Mouse (Mus musculus) mouse trophoblast stem cell (cell line): ENCODE measurements around the gene Rhobtb1.

Experiments
- in situ Hi-C, 2 experiments: fragments of 300-500 bp; cut with MseI, MboI; formaldehyde crosslinking; loops; 2 replicates in 1 of 2; 3 replicates in 1 of 2; pipeline ENCODE4 v1.15.1; 2025

The Rhobtb1 gene

DNA sequence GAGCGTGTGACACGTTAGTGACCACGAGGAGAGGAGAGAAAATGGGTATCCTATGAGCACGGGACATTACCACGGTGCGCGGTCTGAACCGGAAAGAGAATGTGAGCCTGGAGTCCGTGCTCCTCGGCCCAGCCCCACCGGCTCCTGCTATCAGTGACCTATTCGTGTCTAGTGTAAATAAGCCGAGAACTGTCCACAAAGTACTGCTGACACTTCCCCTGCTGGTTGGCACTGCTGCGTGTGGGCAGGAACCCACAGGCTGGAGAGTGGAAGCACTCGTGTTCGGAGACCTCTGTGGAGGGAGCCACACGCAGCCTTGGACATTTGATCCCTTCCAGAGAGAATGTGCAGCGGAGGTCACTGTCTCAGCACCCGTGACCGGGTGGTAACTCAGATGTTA, at the start of gene Rhobtb1:
Rhobtb1 (plus strand) TSS at position 390 of the 400 bp plus-strand sequence.
- in situ Hi-C loops, result no loop called here

DNA sequence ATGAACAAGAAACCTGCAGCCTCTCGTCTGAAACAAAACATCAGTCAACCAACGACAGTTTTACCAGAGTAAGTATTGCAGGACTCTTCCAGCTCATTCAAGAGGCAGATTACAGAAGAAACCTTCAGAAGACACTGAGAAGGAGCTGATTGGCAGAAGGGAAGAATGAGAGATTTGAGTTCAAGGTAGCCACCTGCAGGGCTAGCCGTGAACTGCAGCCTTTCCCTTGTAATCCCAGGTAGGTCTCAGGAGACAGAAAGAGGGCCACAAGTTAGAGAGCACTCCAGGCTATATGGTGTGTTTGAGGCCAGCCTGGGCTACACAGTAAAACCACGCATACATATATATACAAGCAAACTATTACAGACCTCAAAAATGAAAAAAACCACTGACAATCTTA, 49.2 kb upstream of the Rhobtb1 start:
- in situ Hi-C loops, result no loop called here

DNA sequence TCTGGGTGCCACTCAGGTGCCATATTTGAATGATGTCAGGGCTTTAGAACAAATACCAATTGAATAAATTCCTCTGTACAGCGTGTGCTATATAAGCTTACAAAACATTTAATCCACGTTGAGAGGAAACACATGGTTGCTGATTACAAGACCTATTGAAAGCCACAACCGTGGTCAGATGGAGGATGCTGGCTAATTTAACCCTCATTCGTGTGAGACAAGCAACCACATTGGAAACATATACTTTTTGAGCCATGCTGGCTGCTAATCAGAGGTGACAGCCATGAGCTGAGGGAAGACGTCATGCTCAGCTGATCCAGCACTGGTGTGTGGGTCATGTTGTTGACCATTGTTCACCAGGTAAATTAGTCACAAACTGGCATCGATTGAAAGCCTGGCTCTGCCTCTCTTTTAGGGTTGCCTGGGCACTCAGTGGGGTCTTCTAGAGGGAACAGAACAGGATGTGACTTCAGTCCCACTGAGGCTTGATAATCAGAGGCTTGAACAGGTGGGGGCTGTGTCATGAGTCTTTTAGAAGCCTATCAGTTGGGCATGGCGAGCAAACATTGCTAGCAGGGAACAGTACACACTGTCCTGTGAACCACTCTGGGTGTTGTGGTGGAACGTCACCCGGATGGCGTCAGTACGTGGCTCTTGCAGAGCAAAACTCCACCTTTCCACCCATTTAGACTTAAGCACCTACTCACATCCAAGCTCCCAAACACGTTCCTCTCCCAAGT, 46.9 kb upstream of the Rhobtb1 start:
- in situ Hi-C loops, result no loop called here

DNA sequence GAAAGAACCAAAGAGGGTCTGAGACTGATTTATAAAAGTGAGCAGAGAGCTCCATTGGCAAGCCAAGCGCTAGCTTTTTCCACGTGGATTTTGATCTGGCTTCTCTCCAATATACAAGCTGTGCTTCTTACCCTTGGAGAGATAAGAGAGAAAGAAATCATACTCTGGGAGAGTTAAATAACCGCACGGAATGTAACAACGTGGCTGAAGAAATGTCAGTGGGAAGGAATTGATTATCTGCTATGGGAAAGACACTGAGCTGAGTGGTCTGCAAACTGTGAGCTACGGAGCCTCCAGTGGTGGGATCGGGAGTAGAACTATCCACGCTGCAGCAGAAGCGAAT, 46.4 kb upstream of the Rhobtb1 start:
- in situ Hi-C loops, result no loop called here

DNA sequence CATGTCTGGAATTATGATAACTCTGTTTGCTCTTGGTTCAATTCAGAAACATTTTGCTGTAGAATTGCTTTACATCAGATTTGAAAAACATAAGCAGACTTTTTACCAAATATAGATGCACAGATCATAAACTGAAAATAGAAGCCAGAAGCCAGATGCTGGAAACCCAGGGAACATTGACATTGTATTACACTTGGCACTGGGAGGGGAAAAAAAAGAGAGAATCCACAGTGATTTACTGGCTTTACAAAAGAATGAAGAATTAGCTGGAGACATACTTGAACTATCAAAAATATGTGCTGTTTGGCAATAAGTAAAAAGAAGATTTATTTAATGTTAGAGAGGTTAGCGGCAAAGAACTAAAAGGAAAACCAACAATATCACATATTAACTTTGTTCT, 44.4 kb upstream of the Rhobtb1 start:
- in situ Hi-C loops, result no loop called here

DNA sequence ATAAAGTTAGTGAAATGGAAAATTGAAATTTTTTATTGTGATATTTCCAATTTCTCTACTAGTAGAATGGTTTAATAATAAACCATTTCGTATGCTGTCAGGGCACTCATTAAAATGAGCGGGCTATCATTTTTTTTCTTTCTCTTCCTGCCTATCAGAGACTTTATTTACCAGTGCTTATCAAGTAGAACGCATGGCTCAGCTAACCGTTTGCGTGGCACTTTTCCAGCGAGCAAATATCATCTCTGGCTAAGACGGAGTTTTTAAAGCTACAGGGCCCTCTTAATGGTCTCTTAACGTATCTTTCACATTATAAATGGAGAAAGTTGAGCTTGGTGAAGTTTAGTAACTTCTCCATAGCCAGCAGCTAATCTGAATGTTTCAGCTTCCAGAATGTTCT, 44.0 kb upstream of the Rhobtb1 start:
- in situ Hi-C loops, result no loop called here

DNA sequence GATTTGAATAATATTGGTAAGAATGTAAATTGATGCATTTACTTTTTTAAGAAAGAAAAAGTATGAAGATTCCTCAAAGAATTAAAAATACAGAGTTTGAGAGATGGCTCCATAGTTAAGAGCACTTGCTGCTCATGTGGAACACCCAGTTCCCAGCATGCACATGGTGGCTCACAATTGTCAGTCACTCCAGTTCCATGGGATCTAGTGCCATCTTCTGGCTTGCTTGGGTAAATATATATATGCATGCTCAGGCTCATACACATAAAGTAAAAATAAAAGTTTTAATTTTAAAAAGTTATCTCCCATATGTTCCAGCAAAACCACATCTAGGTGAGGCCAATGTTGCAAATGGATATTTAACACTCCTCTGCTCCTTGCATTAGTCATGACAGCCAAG, 36.9 kb upstream of the Rhobtb1 start:
- in situ Hi-C loops, result no loop called here

DNA sequence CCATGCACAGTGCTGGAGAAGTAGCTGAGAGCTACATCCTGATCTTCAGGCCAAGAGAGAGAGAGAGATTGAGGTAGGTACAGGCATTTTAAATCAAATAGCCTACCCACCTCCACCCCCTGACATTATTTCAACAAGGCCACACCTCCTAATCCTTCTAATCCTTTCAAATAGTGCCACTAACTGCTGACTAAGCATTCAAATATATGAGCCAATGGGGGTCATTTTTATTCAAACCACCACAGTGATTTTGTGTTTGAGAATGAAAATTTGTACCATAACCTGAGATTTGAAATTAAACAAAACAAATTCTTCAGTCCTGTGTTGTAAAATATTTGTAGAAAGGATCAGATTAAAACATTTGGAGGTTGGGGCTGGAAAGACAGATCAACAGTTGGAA, 33.2 kb upstream of the Rhobtb1 start:
- in situ Hi-C loops, result no loop called here

DNA sequence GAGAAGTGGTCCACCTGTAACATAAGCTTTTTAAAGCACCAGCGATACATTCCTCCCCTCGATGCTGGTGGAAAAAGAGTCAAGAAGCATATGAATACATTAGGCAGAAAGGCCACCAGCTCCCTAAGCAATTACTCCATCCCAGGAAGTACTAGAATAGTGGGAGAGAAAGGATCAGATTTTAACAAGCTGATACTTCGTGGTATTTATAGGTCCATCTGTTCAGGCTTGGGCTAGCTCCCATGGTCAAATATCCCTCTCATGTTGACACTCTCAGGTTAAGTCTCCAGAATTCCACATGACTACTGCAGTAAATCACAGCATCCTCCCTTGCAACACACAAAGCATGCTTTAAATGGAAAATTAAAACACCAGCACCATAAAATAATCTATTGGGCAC, 32.3 kb upstream of the Rhobtb1 start:
- in situ Hi-C loops, result no loop called here

DNA sequence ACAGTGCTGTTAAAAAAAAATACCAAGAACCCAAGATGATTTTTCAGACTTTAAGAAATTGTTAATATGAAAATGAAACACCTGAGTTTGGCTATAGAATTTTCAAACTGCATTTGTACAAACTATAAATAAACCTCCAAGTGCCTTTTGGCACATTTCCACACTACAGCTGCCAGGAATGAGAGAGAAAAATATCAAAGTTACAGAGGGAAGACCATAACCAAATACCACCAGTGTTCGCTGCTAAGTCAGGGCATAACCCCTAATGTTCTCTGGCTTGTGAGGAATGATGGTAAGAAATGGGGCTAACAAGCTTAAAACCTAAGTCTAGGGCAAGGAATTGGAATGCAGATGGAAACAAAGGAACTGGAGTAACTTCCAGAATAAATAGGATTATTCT, 31.8 kb upstream of the Rhobtb1 start:
- in situ Hi-C loops, result no loop called here

DNA sequence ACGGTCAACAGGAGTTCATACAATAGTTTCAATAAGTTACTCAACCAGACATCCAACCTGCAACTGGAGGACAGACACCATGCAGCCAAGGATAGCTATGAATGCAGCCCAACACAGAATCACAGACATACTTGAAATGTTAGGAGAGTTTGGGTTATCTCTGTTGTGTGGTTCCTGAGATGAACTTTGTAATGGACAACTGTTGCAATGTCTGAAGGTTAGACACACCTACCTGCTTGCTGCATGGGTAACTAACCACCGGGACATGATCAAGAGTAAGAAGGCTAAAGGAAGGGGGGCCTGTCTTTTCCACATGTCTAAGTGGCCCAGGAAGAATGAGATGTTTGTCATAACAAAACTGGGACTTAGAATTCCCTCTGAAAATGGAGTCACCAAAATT, 24.7 kb upstream of the Rhobtb1 start:
- in situ Hi-C loops, result no loop called here

DNA sequence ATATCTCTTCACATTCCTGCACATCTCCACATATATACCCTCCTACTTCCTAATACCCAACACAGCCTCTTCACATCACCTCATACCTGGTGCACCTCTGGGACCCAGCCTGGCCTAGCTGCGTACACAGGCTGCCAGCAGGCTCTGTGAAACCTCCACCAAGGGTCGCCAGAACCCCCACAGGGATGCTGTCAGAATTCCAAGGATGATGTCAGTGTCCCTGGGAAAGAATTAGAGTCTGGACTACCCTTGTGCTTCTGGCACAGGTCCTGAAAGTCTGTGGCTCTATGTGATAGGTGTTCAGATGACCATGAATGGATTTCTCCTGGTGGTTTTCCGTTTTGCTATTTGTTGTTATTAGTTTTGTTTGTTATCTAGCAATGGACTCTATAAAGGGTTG, 22.7 kb upstream of the Rhobtb1 start:
- in situ Hi-C loops, result no loop called here

DNA sequence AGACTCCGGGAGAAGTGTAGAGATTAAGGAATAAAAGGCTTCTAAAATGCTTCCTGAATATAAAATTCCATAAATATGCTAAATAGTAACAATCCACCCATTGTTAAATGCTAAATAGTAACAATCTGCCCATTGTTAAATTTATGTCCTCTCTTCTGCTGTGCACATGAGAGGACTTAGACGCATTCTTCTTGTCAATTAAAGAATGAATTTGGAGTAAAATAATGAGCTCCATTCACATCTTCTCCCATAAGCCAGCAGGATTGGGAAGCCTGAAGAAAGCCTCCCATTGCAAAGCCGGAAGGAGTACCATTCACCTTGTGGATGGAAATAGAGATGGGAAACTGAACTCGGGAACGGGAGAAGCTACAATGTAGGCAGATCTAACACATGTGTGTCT, 20.6 kb upstream of the Rhobtb1 start:
- in situ Hi-C loops, result no loop called here

DNA sequence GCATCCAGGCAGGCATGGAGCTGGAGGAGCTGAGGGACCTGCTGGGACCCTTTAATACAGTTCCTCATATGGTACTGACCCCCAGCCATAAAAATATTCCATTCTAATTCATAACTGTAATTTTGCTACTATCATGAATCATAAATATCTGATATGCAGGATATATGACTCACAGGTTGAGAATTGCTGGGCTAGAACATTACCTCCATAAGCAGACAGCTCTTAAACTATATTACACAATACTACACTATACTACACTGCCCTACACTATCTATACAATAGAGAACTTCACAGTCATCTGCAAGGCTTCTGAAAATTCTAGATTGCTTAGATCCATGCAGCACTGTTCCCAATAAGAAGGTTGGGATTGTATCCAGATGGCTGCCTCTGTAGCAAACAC, 16.9 kb upstream of the Rhobtb1 start:
- in situ Hi-C loops, result no loop called here

DNA sequence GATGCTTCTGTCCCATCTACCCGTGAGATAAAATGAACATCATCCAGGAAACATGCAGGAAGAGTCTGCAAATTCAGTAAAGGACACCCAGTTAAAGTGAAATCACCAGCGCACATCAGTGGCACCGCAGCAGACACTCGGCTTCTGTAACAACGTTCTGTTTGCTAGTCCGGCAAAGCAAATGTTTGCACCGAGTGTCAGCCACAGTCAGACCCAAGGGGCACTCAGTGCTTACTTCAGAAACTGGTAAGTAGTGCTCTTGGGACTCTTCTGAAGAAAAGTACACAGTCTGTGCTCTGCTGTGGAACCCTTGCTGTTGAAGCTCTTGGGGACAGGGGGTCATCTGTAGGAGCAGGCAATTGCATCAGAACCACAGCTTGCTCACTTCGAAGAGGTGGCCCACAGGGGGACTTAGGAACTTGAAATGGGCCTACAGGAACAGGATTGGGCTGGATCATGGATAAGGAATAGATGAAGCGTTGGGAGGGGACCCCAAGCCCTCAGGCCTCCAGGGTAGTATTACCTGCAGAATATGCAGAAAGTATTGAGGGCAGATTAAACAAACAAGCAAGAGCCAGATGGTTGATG, 14.9 kb upstream of the Rhobtb1 start:
- in situ Hi-C loops, result no loop called here

DNA sequence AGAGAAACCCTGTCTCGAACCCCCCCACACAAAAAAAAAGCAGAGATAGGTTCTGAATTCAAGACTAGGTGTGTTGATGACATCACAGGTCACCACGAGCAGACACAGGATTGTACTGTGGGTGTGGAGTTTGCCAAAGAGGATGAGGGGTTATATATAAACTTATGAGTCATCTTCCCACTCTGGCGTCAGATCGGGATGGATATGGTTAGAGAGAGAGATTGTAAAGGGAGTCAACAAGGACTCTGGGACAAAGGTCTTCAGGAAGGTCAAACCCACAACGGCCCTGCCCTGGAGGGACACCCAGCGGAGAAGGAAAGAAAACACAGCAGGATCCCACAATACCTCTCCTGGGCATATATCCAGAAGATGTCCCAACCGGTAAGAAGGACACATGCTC, 2.0 kb upstream of the Rhobtb1 start:
- in situ Hi-C loops, result no loop called here

DNA sequence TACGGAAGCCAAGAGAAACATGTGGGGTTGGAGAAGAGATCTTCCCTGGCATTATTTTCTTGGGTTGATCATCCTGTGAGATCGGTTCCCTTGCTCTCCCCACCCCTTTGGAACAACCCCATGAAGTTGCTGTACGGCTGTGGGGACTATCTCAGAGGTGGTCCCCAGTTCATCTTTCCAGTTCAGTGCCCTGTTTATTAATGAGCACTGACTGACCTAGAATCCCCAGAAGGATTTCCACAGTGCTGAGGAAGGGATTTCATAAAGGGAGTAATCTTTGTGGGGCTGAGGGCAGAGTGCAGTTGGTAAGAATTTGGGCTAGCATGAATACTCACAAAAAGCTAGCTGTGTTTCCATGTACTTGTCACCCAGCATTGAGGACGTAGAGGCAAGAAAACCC, 1.7 kb downstream of the Rhobtb1 start:
- in situ Hi-C loops, result no loop called here

DNA sequence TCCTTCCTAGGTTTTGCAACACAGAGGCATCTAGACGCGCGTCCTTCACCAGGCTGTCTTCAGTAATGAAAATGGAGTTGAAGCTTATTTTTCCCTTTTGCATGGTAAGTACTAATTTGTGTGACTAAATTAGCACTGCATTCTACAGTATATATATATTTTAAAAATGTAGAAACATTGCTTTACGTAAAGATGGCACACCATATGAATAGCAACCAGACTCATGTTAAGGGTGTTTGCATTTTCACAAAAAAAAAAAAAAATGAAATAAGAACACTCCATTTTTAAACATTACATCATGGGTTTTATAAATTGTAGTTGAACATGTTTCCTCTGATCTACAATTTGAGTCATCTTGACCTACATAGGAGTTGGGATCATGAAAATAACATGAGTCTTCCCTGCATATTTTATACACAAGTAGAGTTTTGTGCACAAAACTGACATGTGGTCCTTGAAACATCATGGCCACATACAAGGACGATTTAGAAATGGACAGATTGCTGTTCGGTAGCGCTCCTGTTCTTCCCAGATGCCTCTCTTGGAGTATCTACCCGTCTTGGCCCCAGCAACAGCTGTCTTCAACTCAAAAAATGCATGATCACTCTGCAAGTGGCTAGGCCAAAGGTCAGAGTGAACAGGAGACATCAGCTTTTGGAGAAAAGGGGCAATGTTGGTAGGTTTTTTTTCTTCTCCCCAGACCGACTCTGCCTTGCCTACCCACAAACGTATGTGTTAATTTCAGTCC, 4.4 kb downstream of the Rhobtb1 start:
- in situ Hi-C loops, result no loop called here

DNA sequence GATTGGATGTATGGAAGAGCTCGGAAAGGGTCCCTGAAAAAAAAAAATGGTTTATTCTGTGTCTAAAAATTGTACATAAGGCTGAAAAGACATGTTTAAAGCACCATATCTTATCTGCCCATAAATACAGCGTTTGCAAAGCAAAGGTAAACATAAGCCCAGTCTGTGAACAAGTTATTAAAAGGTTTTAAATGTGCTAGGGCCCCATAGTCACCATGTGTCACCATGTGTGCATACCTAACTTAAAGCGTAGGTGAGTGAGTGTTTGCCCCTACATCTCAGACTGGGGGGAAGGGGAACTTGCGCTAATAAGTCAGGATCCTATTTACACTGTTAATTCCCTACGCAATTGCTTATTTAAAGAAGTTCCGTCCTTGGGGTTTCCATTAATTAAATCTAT, 5.2 kb downstream of the Rhobtb1 start:
- in situ Hi-C loops, result no loop called here

DNA sequence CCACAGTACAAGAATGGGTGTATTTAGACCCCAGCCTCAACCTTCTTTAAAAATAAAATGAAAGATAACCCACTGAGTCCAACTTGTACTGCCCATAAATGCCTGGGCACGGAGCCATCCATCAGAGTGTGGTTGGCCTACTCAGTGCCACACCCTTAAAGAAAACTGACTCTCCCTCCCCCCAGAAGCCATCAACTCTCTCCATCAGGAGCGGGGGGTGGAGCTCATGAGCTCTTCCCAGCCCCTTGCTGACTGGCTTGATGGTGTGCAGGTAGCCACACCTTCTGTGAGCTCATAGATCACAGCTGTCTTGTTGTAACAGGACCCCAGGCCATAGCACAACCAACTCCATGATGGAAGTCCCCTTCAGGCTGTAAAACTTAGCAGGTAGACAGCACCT, 6.2 kb downstream of the Rhobtb1 start:
- in situ Hi-C loops, result no loop called here

DNA sequence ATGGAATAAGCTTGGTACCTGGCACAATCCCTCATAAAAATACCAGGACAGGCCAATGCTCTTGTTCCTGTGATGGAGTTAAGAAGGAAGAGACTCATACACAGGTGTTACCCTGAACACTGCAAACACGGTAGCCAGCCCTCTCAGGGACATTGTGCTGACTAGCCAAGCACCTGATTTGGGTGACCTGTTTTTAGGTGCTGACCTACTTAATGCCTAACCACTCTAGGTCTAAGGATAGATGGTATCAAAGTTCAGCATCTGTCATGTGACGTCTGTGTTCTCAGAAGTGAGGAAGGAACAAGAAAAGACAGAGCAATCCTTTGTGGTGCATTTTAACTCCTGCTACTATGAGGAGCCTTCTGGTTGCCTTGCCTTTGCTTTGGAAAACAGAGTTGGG, 9.6 kb downstream of the Rhobtb1 start:
- in situ Hi-C loops, result no loop called here

DNA sequence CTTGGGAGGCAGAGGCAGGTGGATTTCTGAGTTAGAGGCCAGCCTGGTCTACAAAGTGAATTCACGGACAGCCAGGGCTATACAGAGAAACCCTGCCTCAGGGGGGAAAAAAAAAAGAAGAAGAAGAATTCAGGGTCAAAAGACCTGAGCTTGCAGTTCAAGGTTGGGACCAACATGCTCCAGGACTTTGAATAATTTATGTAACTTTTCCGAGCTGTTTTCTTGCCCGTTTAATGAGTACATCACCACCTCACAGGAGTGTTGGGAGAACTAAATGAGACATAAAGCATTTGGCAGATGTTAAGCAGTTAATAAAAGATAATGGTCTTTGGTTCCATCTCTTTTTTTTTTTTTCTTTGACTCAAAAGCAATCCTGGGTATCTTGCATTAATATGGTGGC, 10.3 kb downstream of the Rhobtb1 start:
- in situ Hi-C loops, result no loop called here

DNA sequence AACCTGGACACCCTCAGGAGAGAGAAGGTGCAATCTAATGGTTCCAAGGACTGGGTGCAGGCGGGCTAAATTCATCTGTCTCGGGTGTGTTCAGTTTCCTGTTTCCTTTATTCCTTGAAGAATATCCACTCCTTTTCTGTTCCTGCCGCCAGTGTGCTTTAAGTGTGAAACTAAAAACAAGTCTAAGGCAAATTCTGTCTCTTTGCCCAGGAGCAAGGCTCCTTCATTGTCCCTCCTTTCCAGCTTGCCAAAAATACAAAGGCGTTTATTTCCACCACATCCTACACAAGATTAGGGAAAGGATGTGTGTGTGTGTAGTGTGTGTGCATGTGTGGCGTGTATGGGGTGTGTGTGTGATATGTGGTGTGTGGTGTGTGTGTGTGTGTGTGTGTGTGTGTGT, 11.3 kb downstream of the Rhobtb1 start:
- in situ Hi-C loops, result no loop called here
